Mouse (Mus musculus): ENCODE results near the gene Zfp277. TPM values are rescaled to one million over a fixed set of nuclear protein-coding genes. Genes with fewer than 3 reads are reported as not detected.
A peak's percentile ranks its signal among the peaks of the same experiment; 100 is the strongest.

The Zfp277 gene
- polyA plus RNA-seq, 1 experiment from 2014 or later, result 21.3 TPM

DNA sequence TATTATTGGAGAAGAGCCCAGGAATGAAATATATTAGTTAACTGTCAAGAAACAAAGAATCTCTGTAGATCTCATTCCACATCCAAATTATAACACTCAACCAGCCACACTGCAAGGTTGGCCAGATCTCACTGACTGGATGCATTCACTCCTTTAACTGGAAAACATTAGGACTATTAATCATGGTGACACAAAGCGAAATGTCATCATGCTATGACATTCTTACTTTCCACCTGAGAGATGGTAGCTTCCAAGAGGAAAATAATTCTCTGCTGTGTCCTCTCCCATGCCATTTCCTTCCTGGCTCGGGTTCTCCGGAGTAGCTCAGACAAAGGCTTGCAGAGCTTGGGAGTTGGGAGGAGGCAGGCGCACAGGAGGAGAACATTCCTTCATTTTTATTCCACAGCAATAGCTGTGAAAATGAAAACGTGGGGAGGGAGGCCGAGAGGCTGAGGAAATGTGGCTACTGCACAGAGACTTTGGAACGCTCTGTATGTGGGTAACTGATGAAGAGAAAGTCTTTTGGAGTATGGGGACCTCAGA is 17.1 kb upstream of the Zfp277 start:
- TF ChIP-seq EP300 (optimal IDR thresholded peaks at IDR 0.05) (no peak), CTCF (IDR thresholded peaks at IDR 0.05; ENCODE audit: low read depth) (no peak)

DNA sequence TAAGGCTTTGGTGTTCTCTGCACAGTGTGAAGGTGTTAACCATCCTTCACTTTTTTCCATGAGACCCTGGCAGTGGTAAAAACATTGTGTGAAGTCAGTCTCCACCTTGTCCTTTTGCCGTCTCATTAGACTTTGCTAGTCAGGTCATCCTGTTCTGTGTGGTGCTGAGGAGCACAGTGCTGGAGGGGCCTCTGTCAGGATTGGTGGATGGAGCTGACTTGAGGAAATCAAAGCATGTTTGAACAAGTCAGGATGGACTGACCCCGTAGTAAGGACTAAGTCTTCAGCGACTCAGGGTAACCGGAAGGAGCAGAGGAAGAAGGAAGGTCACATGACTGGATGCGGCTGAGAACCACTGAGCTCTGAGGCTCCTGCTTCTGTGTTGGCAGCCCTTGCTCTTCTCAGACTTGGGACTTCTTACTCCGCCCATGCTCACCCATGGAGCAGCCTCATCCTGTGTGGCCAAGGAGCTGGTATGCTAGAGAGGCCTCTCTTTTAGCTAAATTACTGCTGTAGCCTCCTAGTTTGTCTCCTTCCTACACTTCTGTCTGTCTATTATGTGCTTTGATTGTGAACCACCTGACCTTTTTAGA is 14.1 kb upstream of the Zfp277 start:
- Histone ChIP-seq H3K27ac (replicated peaks) (peak overlapping the region; percentile 49; the same call in 1 of the 2 replicates), H3K27me3 (ENCODE audit: control insufficient read depth, insufficient read depth, low read length) (no peaks in the 10 kb centered on the region), H3K4me2 (replicated peaks; ENCODE audit: low read depth) (no peak overlapping the region), H3K4me1 (replicated peaks; ENCODE audit: control insufficient read depth, insufficient read depth) (no peaks in the 10 kb centered on the region), H3K36me3 (ENCODE audit: control insufficient read depth, insufficient read depth, low read length) (no peaks in the 10 kb centered on the region), H3K4me3 (ENCODE audit: low read depth, low read length) (no peak overlapping the region), H3K9me3 (ENCODE audit: control insufficient read depth, low read length) (no peaks in the 10 kb centered on the region), H3K9ac (ENCODE audit: low read length) (no peak overlapping the region)
- DNase-seq (ENCODE audit: low spot score), result no peak
- ATAC-seq (ENCODE audit: low FRiP score, low TSS enrichment), result no peak
- WGBS, result 67% methylated on average over 6 of the region's 6 CpGs
- TF ChIP-seq EP300 (optimal IDR thresholded peaks at IDR 0.05) (no peak), CTCF (IDR thresholded peaks at IDR 0.05; ENCODE audit: low read depth) (no peak)

More for the DNA sequence above, 17.1 kb upstream of the Zfp277 start:
- H3K4me3 ChIP-seq (ENCODE audit: low read depth, low read length), result no peak overlapping the region
- WGBS, result 53% methylated on average over 7 of the region's 7 CpGs
- DNase-seq (ENCODE audit: low spot score) (no peak), ATAC-seq (ENCODE audit: low FRiP score, low TSS enrichment) (no peak)
- H3K4me1 ChIP-seq (replicated peaks; ENCODE audit: control insufficient read depth, insufficient read depth), result no peaks in the 10 kb centered on the region
- no peak overlapping the region for H3K27ac ChIP-seq (replicated peaks)
- no peaks in the 10 kb centered on the region for H3K36me3 ChIP-seq (ENCODE audit: control insufficient read depth, insufficient read depth, low read length)
- H3K4me2 ChIP-seq (replicated peaks; ENCODE audit: low read depth), result no peak overlapping the region
- H3K9ac ChIP-seq (ENCODE audit: low read length), result no peak overlapping the region
- no peaks in the 10 kb centered on the region for H3K9me3 ChIP-seq (ENCODE audit: control insufficient read depth, low read length)
- H3K27me3 ChIP-seq (ENCODE audit: control insufficient read depth, insufficient read depth, low read length), result no peaks in the 10 kb centered on the region

DNA sequence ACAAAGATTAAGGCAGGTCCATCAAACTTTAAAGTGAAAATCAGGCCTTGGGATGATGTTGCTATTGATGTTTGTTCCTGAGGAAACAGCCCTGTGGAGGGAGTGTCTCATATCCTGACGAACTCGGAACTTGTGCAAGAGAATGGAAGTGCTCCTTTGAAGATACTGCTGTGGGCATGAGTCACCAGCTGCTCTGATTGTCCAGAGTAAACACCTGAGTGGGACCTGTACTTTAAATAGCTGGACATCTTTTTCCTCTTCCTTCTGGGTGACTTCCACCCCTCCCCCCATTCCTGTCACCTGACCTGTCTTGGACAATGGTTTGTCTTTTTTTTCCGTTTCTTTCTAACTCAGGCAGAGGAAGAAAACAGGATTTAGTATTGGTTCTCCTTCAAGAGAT is 13.3 kb upstream of the Zfp277 start:
- no peak overlapping the region for H3K4me3 ChIP-seq (ENCODE audit: low read depth, low read length)
- ATAC-seq (ENCODE audit: low FRiP score, low TSS enrichment), result peak; percentile 91
- no peak overlapping the region for H3K27ac ChIP-seq (replicated peaks)
- no peaks in the 10 kb centered on the region for H3K27me3 ChIP-seq (ENCODE audit: control insufficient read depth, insufficient read depth, low read length)
- no peak for DNase-seq (ENCODE audit: low spot score)
- no peaks in the 10 kb centered on the region for H3K9me3 ChIP-seq (ENCODE audit: control insufficient read depth, low read length)
- H3K4me1 ChIP-seq (replicated peaks; ENCODE audit: control insufficient read depth, insufficient read depth), result no peaks in the 10 kb centered on the region
- H3K9ac ChIP-seq (ENCODE audit: low read length), result no peak overlapping the region
- TF ChIP-seq EP300 (optimal IDR thresholded peaks at IDR 0.05) (no peak), CTCF (IDR thresholded peaks at IDR 0.05; ENCODE audit: low read depth) (no peak)
- H3K36me3 ChIP-seq (ENCODE audit: control insufficient read depth, insufficient read depth, low read length), result no peaks in the 10 kb centered on the region
- 39% methylated on average over 3 of the region's 3 CpGs for WGBS
- no peak overlapping the region for H3K4me2 ChIP-seq (replicated peaks; ENCODE audit: low read depth)

DNA sequence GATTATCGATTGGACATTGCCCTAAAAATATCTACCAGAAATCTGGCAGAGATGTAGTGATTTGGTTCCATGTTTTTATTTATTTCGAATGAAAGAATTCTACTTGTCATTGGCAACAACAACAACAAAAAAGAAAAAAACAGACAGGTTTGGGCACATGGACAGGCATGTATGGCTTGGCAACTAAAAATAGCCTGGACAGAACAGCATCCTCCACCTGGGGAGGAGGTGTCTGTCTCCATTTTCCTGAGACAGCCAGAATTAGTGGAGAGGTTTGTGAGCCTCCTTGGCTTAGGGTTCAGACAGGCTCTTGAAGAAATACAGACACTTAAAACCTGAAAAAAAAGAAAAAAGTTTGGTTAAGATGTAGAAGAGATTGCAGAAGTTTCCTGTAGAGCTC is 10.8 kb upstream of the Zfp277 start:
- WGBS, result 79% methylated on average over 2 of the region's 2 CpGs
- Histone ChIP-seq H3K4me3 (ENCODE audit: low read depth, low read length) (no peak overlapping the region), H3K4me1 (replicated peaks; ENCODE audit: control insufficient read depth, insufficient read depth) (no peaks in the 10 kb centered on the region), H3K36me3 (ENCODE audit: control insufficient read depth, insufficient read depth, low read length) (no peaks in the 10 kb centered on the region), H3K9me3 (ENCODE audit: control insufficient read depth, low read length) (no peaks in the 10 kb centered on the region), H3K9ac (ENCODE audit: low read length) (no peak overlapping the region), H3K27me3 (ENCODE audit: control insufficient read depth, insufficient read depth, low read length) (no peaks in the 10 kb centered on the region), H3K27ac (replicated peaks) (no peak overlapping the region), H3K4me2 (replicated peaks; ENCODE audit: low read depth) (no peak overlapping the region)
- TF ChIP-seq CTCF (IDR thresholded peaks at IDR 0.05; ENCODE audit: low read depth) (no peak), EP300 (optimal IDR thresholded peaks at IDR 0.05) (no peak)
- DNase-seq (ENCODE audit: low spot score) (no peak), ATAC-seq (ENCODE audit: low FRiP score, low TSS enrichment) (no peak)

DNA sequence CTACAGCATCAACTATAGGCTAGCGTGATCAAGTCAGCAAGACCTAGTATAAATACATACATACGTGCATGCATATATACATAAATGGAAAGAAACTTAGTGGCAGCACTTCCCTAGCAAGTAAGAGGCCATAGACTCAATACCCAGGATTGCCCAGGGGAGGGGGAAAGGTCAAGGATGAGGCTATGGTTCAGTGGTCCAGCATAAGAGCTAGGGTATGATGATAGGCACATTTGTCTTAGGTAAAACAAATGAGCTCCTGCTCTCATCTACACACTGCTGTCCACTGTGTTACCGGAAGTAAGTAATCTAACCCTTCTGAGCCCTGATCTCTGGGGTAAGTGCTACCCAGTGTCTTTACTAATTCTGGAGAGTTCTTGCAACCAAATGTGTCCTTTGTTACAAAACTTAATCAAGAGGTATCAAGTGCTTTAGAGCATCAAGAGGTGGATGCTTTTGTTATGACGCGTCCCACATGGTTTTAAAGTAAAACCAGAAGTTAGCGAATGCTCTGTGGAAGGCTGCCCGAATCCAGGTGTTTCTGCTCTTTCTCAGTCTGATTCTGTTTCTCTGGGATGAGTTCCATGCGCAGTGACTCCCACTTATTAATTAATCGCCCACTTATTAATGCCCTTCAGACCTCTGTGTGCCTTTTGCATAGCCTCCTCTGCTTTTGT is 3.6 kb upstream of the Zfp277 start:
- no peaks in the 10 kb centered on the region for H3K4me1 ChIP-seq (replicated peaks; ENCODE audit: control insufficient read depth, insufficient read depth)
- no peaks in the 10 kb centered on the region for H3K9me3 ChIP-seq (ENCODE audit: control insufficient read depth, low read length)
- TF ChIP-seq CTCF (IDR thresholded peaks at IDR 0.05; ENCODE audit: low read depth), result no peak
- no peak for TF ChIP-seq EP300 (optimal IDR thresholded peaks at IDR 0.05)
- ATAC-seq (ENCODE audit: low FRiP score, low TSS enrichment) (no peak), DNase-seq (ENCODE audit: low spot score) (no peak)
- H3K9ac ChIP-seq (ENCODE audit: low read length), result no peak overlapping the region
- H3K27me3 ChIP-seq (ENCODE audit: control insufficient read depth, insufficient read depth, low read length), result no peaks in the 10 kb centered on the region
- H3K4me3 ChIP-seq (ENCODE audit: low read depth, low read length), result no peak overlapping the region
- no peak overlapping the region for H3K4me2 ChIP-seq (replicated peaks; ENCODE audit: low read depth)
- no peak overlapping the region for H3K27ac ChIP-seq (replicated peaks)
- H3K36me3 ChIP-seq (ENCODE audit: control insufficient read depth, insufficient read depth, low read length), result no peaks in the 10 kb centered on the region
- 65% methylated on average over 9 of the region's 9 CpGs for WGBS
